Mouse (Mus musculus) C2C12 (cell line): ENCODE results near the gene Gm20388. TPM values are rescaled to one million over a fixed set of nuclear protein-coding genes. Genes with fewer than 3 reads are reported as not detected.

Source experiments
- H3K27me3 ChIP-seq: one replicate; pipeline ENCODE4 v1.6.1; 2011; ENCODE audit not compliant: control insufficient read depth, insufficient read depth, insufficient read length
- H3K36me3 ChIP-seq: one replicate; pipeline ENCODE4 v1.6.1; 2011; ENCODE audit not compliant: control insufficient read depth, insufficient read depth
- H3K4me3 ChIP-seq: one replicate; pipeline ENCODE4 v1.5.1; 2011; ENCODE audit warnings: mild to moderate bottlenecking, control low read depth; ENCODE audit not compliant: poor library complexity, insufficient read depth, severe bottlenecking
- H3K79me2 ChIP-seq: one replicate; pipeline ENCODE4 v1.6.1; 2011; ENCODE audit not compliant: control insufficient read depth, insufficient read depth
- H3K79me3 ChIP-seq: one replicate; pipeline ENCODE4 v1.6.1; 2011; ENCODE audit warnings: low read depth, control low read depth
- H3ac ChIP-seq: one replicate; pipeline ENCODE3; 2011; ENCODE audit warnings: low read depth; ENCODE audit not compliant: control insufficient read depth, insufficient read length
- CEBPB ChIP-seq: IDR thresholded peaks from one replicate; pipeline ENCODE4 v1.6.1; 2011; ENCODE audit warnings: low read depth, mild to moderate bottlenecking, control low read depth, moderate library complexity
- CTCF ChIP-seq: IDR thresholded peaks from one replicate; pipeline ENCODE4 v1.5.1; 2011; ENCODE audit not compliant: control insufficient read depth, insufficient read depth, insufficient read length
- FOSL1 ChIP-seq: IDR thresholded peaks from one replicate; pipeline ENCODE4 v1.8.0; 2011; ENCODE audit warnings: mild to moderate bottlenecking, low read length; ENCODE audit not compliant: poor library complexity, insufficient read depth, severe bottlenecking
- MAX ChIP-seq: IDR thresholded peaks from one replicate; pipeline ENCODE4 v1.6.1; 2011; ENCODE audit warnings: mild to moderate bottlenecking, control low read depth
- MYOD1 ChIP-seq: IDR thresholded peaks from one replicate; pipeline ENCODE4 v1.6.1; 2011; ENCODE audit warnings: low read depth; ENCODE audit not compliant: control insufficient read depth, insufficient read length
- MYOG ChIP-seq: IDR thresholded peaks from one replicate; pipeline ENCODE4 v1.6.1; 2011; ENCODE audit not compliant: control insufficient read depth, insufficient read length; ENCODE audit errors: extremely low read depth
- USF1 ChIP-seq: IDR thresholded peaks from one replicate; pipeline ENCODE4 v1.6.1; 2011; ENCODE audit warnings: low read depth, mild to moderate bottlenecking, control low read depth, moderate library complexity
- polyA plus RNA-seq: library from polyadenylated mRNA; unstranded; fragments of >200 nt; fragmentation: generic; extraction: Trizol; gene quantifications from one replicate; pipeline ENCODE4 v1.2.1, GENCODE M21; 2012; ENCODE audit warnings: missing spikeins

Gene Gm20388
- polyA plus RNA-seq, 1 experiment = 15.0 TPM

DNA sequence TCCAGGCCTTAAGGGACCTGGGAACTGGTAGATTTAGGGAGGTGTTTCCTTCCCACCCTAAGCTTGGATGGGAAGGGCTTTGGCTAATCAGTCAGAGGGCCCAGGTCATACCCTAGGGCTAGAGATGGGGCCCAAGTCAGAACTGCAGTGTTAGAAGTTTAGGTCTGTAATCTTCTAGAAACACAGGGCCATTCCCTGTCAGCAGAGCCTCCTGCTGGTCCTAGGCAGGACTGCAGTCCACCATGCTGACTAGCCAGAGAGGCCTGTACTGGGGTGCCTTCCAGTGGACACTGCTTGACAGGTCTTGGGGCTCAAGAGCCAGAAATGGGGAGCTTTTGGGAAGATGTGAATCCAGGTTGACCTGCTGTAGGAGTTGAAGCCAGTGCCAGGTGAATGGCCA lies 73.4 kb downstream of the Gm20388 start:
- Histone ChIP-seq H3K36me3 (no peaks in the 10 kb centered on the region), H3K4me3 (no peak overlapping the region), H3ac (no peak overlapping the region), H3K79me3 (no peaks in the 10 kb centered on the region), H3K79me2 (no peaks in the 10 kb centered on the region), H3K27me3 (no peaks in the 10 kb centered on the region)
- TF ChIP-seq USF1 (no peak), MAX (no peak), FOSL1 (no peak), CTCF (no peak), CEBPB (no peak), MYOG (no peak), MYOD1 (no peak)

- H3K79me2 ChIP-seq = no peaks in the 10 kb centered on the region
- H3K36me3 ChIP-seq = no peaks in the 10 kb centered on the region
- TF ChIP-seq CEBPB (no peak), FOSL1 (peak; percentile 29), MYOD1 (peak; percentile 73), USF1 (no peak), CTCF (no peak), MYOG (no peak)
- peaks cover under 1% of the 10 kb centered on the region for H3K27me3 ChIP-seq
- H3ac ChIP-seq = no peak overlapping the region
- H3K4me3 ChIP-seq = no peak overlapping the region
- H3K79me3 ChIP-seq = no peaks in the 10 kb centered on the region
Observed at GRCm38 (mm10) chr8:119986174-119986573, 75.5 kb downstream of the Gm20388 start.

GRCm38 (mm10) chr8:119988087-119988486 lies 77.4 kb downstream of the Gm20388 start:
- Histone ChIP-seq H3ac (no peak overlapping the region), H3K79me3 (no peaks in the 10 kb centered on the region), H3K27me3 (peaks cover 19% of the 10 kb centered on the region), H3K4me3 (no peak overlapping the region), H3K36me3 (no peaks in the 10 kb centered on the region), H3K79me2 (no peaks in the 10 kb centered on the region)
- TF ChIP-seq MYOG (no peak), USF1 (no peak), CEBPB (no peak), MYOD1 (no peak), MAX (no peak), CTCF (no peak), FOSL1 (no peak)

GRCm38 (mm10) chr8:119992249-119992648 lies 81.6 kb downstream of the Gm20388 start, which contains the start of gene Crispld2:
Gene Crispld2 (plus strand): TSS chr8:119992438.
- TF ChIP-seq USF1 (no peak), MYOD1 (no peak), MYOG (no peak), CEBPB (no peak)
- H3K4me3 ChIP-seq = no peak within 1 kb of the TSS
- no peak within 1 kb of the TSS for H3ac ChIP-seq
- no peaks in the 10 kb centered on the region for H3K36me3 ChIP-seq
- no peaks in the 10 kb centered on the region for H3K79me3 ChIP-seq
- no peaks in the 10 kb centered on the region for H3K79me2 ChIP-seq
- peaks cover 46% of the 10 kb centered on the region for H3K27me3 ChIP-seq

DNA sequence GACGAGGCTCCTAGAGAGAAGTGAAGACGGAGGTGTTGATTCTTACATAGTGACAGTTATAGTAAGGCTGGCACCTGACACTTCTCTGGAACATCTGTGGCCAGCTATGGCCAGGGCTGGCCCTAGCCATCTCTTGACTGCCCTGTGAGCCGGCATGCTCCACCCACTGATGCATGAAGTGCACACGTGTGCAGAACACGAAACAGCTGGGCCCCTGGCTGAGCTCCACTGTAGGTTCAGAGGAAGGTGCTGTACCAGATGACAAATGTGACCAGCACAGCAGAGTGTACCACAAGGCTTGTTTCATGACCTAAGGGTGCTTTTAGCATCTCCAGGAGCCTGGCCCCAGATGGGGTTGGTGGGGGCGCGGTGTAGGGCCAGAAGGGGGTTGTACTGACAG lies 83.5 kb downstream of the Gm20388 start:
- TF ChIP-seq CTCF (no peak), MAX (no peak), MYOG (no peak), FOSL1 (no peak), USF1 (no peak), CEBPB (no peak), MYOD1 (no peak)
- no peak overlapping the region for H3ac ChIP-seq
- peaks cover 49% of the 10 kb centered on the region for H3K27me3 ChIP-seq
- H3K79me2 ChIP-seq = no peaks in the 10 kb centered on the region
- no peaks in the 10 kb centered on the region for H3K36me3 ChIP-seq
- H3K4me3 ChIP-seq = no peak overlapping the region
- H3K79me3 ChIP-seq = no peaks in the 10 kb centered on the region

DNA sequence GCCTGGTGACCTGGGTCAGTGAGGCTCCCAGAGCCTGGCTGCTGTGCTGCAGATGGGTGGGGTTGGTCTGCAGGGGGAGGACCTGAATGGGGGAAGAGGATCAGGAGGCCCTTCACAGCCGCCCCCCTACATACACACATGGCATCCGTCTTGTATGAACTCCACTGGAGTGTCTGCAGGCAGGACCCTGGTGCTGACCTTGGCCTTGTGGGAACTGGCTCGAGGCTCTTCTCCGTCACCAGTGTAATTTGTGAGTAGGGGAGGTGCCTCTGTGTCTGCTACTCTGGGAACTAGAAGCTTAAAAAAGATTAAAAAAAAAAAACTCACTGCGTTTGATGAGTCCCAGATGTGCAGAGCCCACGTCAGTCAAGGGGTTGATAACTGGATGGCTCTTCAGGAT lies 83.9 kb downstream of the Gm20388 start:
- H3K36me3 ChIP-seq = no peaks in the 10 kb centered on the region
- H3K27me3 ChIP-seq = peaks cover 49% of the 10 kb centered on the region
- no peaks in the 10 kb centered on the region for H3K79me3 ChIP-seq
- no peak overlapping the region for H3K4me3 ChIP-seq
- H3K79me2 ChIP-seq = no peaks in the 10 kb centered on the region
- TF ChIP-seq FOSL1 (no peak), MYOD1 (no peak), MAX (no peak), USF1 (no peak), CTCF (no peak), CEBPB (no peak), MYOG (no peak)
- no peak overlapping the region for H3ac ChIP-seq
